Mouse (Mus musculus): ENCODE data around the gene Os9.

DNA sequence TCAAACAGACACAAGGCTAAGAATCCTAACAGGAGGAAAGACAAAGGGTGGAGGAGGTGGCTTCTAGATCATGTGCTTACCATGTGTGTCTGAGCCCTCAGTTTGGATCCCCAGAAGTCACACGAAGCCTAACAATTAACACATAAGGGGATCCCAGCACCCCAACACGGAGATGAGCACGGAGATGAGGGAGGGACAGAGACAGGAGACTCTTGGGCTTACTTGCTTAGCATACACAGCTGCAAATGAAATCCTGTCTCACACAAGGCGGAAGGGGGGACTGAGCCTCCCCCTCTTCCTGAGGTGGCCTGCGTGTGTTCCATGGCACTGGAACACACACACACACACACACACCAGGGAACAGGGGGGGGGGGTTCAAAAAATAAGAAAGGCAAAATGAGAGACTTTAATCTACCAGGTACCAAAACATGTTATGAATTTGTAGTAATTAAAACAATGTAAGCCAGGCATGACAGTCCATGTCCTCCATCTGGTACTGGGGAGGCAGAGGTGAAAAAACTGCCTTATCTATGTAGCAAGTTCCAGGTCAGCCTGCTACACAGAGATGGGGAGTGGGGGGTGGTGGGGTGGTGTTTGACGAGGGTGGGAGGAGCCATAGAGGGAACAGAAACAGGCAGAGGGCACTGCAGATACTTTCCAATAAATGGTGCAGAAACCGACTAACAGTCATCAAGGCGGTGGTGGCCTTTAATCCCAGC, 14.3 kb upstream of the Os9 start:
- TF ChIP-seq CTCF (IDR thresholded peaks at IDR 0.05; ENCODE audit: control insufficient read depth, insufficient read depth, insufficient replicate concordance, low read depth, low read length): no peak
- TF ChIP-seq POLR2A (IDR thresholded peaks at IDR 0.05; ENCODE audit: control insufficient read depth, low read depth, low read length): no peak

Measured in testis, adult 2 months (tissue).